ENCODE assay signal across 10 mouse cellular contexts in the genomic region with DNA sequence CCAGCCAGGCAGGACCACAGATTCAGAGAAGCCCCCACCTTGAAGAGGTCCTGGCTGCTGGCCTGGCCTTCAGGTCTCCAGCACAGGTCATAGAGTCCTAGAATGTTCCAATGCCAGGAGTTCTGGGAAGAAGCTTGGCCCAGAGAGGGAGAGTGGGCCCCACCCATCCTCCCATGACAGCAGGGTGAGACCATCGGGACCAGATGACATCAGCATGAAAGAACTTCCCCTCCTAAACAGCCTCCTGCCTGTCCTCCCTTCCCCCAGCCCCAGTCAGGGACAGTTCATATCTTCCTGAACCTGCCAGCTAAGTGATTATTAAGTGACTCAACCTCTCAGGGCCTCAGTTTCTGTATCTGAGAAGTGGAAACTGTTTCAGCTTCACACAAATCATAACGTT. TPM values are rescaled to one million over a fixed set of nuclear protein-coding genes. Genes with fewer than 3 reads are reported as not detected.
DNase-seq lines count a peak whose midpoint lies in the region; ATAC-seq and TF ChIP-seq lines count a peak whose summit lies in the region.
"Had no signal": no experiment of that assay in that cellular context is flagged by ENCODE, and none has a peak within 500 bp of the region (broad histone marks: within the 10 kb centered on the region; RNA-seq: fewer than 3 reads in every experiment).

No protein-coding gene starts in this region.

- no peak overlapping the region for H3K9ac ChIP-seq in kidney, embryonic 14.5 days (ENCODE audit: low read depth, low read length)
- no peak overlapping the region for H3K9ac ChIP-seq in intestine, postnatal 0 days (ENCODE audit: low read depth, low read length)
- no peak overlapping the region for H3K9ac ChIP-seq in forebrain, embryonic 16.5 days (replicated peaks; ENCODE audit: low read depth, low read length)
- H3K9ac ChIP-seq: hindbrain, embryonic 15.5 days had no signal

- peaks cover 29% of the 10 kb centered on the region for H3K4me1 ChIP-seq in kidney, embryonic 14.5 days (ENCODE audit: control insufficient read depth, insufficient read depth, low read length)
- peaks cover 71% of the 10 kb centered on the region for H3K4me1 ChIP-seq in brown adipose tissue, adult 24 weeks (ENCODE audit: control insufficient read depth, insufficient read depth, insufficient read length, low read length)
- peaks cover 13% of the 10 kb centered on the region for H3K4me1 ChIP-seq in intestine, postnatal 0 days (replicated peaks; ENCODE audit: control insufficient read depth, insufficient read depth, low read length)
- peaks cover 46% of the 10 kb centered on the region for H3K4me1 ChIP-seq in forebrain, embryonic 16.5 days (replicated peaks; ENCODE audit: control insufficient read depth, insufficient read depth, low read length)

- peak; percentile 46 for DNase-seq in kidney, adult 18-20 months
- no peak for DNase-seq in frontal cortex, adult 2 months (ENCODE audit: extremely low spot score in 1 of 2, low spot score in 1 of 2)
- DNase-seq in embryo, embryonic 10.5 days (ENCODE audit: low spot score), result no peak

- TF ChIP-seq CTCF in intestine, postnatal 0 days (IDR thresholded peaks at IDR 0.05; ENCODE audit: low read depth), result no peak

- H3K27ac ChIP-seq in kidney, embryonic 14.5 days (ENCODE audit: low read depth, low read length), result no peak overlapping the region
- peak overlapping the region; percentile 80 for H3K27ac ChIP-seq in brown adipose tissue, adult 24 weeks (replicated peaks; ENCODE audit: low read depth, low read length)
- peak overlapping the region; percentile 30; the same call in 1 of the 2 replicates for H3K27ac ChIP-seq in intestine, postnatal 0 days (ENCODE audit: low read depth, low read length)
- peak overlapping the region; percentile 79 for H3K27ac ChIP-seq in macrophage
- H3K27ac ChIP-seq in forebrain, embryonic 16.5 days (ENCODE audit: low read length), result no peak overlapping the region
- H3K27ac ChIP-seq: hindbrain, embryonic 15.5 days had no signal

- H3K9me3 ChIP-seq in kidney, embryonic 14.5 days (ENCODE audit: control insufficient read depth, low read length), result no peaks in the 10 kb centered on the region
- no peaks in the 10 kb centered on the region for H3K9me3 ChIP-seq in intestine, postnatal 0 days (ENCODE audit: control insufficient read depth)
- no peaks in the 10 kb centered on the region for H3K9me3 ChIP-seq in forebrain, embryonic 16.5 days (ENCODE audit: control insufficient read depth, low read length)
- H3K9me3 ChIP-seq: hindbrain, embryonic 15.5 days had no signal

- peaks cover 11% of the 10 kb centered on the region for H3K36me3 ChIP-seq in kidney, embryonic 14.5 days (ENCODE audit: control insufficient read depth, insufficient read depth, low read length)
- peaks cover 28% of the 10 kb centered on the region for H3K36me3 ChIP-seq in intestine, postnatal 0 days (ENCODE audit: control insufficient read depth, insufficient read depth)
- peaks cover 12% of the 10 kb centered on the region; the same call in 1 of the 2 replicates for H3K36me3 ChIP-seq in macrophage (ENCODE audit: inconsistent target)
- H3K36me3 ChIP-seq in forebrain, embryonic 16.5 days (ENCODE audit: control insufficient read depth, insufficient read depth), result peaks cover 2% of the 10 kb centered on the region; the same call in 1 of the 2 replicates

- 56% methylated on average over 2 of the region's 2 CpGs for WGBS in kidney, embryonic 14.5 days
- WGBS in intestine, postnatal 0 days, result 35% methylated on average over 2 of the region's 2 CpGs
- 29% methylated on average over 2 of the region's 2 CpGs for WGBS in macrophage (ENCODE audit: missing documents)
- 77% methylated on average over 2 of the region's 2 CpGs for WGBS in forebrain, embryonic 16.5 days

- H3K27me3 ChIP-seq in kidney, embryonic 14.5 days (ENCODE audit: control insufficient read depth, insufficient read depth, low read length), result no peaks in the 10 kb centered on the region
- H3K27me3 ChIP-seq in intestine, postnatal 0 days (replicated peaks; ENCODE audit: control insufficient read depth, insufficient read depth, low read length), result no peaks in the 10 kb centered on the region
- no peaks in the 10 kb centered on the region for H3K27me3 ChIP-seq in forebrain, embryonic 16.5 days (replicated peaks; ENCODE audit: control insufficient read depth, insufficient read depth, low read length)
- H3K27me3 ChIP-seq: hindbrain, embryonic 15.5 days had no signal

- H3K4me3 ChIP-seq in kidney, embryonic 14.5 days (ENCODE audit: low read length), result no peak overlapping the region
- H3K4me3 ChIP-seq in brown adipose tissue, adult 24 weeks (ENCODE audit: insufficient read depth, low read depth, low read length), result no peak overlapping the region
- H3K4me3 ChIP-seq in intestine, postnatal 0 days (ENCODE audit: low read depth, low read length), result no peak overlapping the region
- H3K4me3 ChIP-seq in macrophage (ENCODE audit: inconsistent target), result no peak overlapping the region
- no peak overlapping the region for H3K4me3 ChIP-seq in forebrain, embryonic 16.5 days (replicated peaks; ENCODE audit: low read length)
- H3K4me3 ChIP-seq: hindbrain, embryonic 15.5 days had no signal

- no peak for ATAC-seq in kidney, embryonic 14.5 days (ENCODE audit: low FRiP score, low TSS enrichment)
- ATAC-seq in intestine, postnatal 0 days, result no peak
- ATAC-seq in forebrain, embryonic 16.5 days, result no peak

- H3K4me2 ChIP-seq in kidney, embryonic 14.5 days (replicated peaks; ENCODE audit: low read depth, low read length), result no peak overlapping the region
- no peak overlapping the region for H3K4me2 ChIP-seq in intestine, postnatal 0 days (replicated peaks; ENCODE audit: low read depth)
- no peak overlapping the region for H3K4me2 ChIP-seq in forebrain, embryonic 16.5 days (ENCODE audit: low read length)
- H3K4me2 ChIP-seq: hindbrain, embryonic 15.5 days had no signal

- peaks cover 81% of the 10 kb centered on the region for H3K79me2 ChIP-seq in macrophage (ENCODE audit: inconsistent target)

RNA-seq across cellular contexts. Expression of a gene that starts 5.5 kb away (rescaled TPM):
- polyA plus RNA-seq in kidney, embryonic 14.5 days (2014; fragmentation: Nextera tagmentation; extraction: Ambion mirVana), result 23.1 and 45.2 TPM in 2 replicates
- 88.4 and 130 TPM in 2 replicates for polyA plus RNA-seq in brown adipose tissue, adult 24 weeks (2012; ENCODE audit: insufficient read depth, insufficient read length, missing spikeins)
- polyA plus RNA-seq in intestine, postnatal 0 days (2015; fragmentation: Nextera tagmentation; extraction: Ambion mirVana), result 40.1 and 43.9 TPM in 2 replicates
- total RNA-seq in macrophage (2018; cell fraction: chromatin; rRNA removed), result 10 to 100 TPM in 11 of 26 experiments, 1 to 10 TPM in 15; 3.5 to 26.1 (median 9.3) TPM
- 10 to 100 TPM; 15.5 to 43.3 (median 24.0) TPM for total RNA-seq in macrophage (2018; cell fraction: cytosol; rRNA removed)
- total RNA-seq in macrophage (2018; cell fraction: nucleus; rRNA removed), result 10 to 100 TPM in 18 of 26 experiments, 1 to 10 TPM in 8; 5.0 to 44.0 (median 21.4) TPM
- polyA plus RNA-seq in macrophage (2018), result 10.6 to 24.9 TPM (median 19.0 TPM) in 3 replicates
- 181 and 200 TPM in 2 replicates for polyA plus RNA-seq in forebrain, embryonic 16.5 days (2015; fragmentation: Nextera tagmentation; extraction: Ambion mirVana)
- 28.2 and 31.1 TPM in 2 replicates for polyA plus RNA-seq in frontal cortex, adult 2 months (2012; rRNA removed)

RNA-seq across cellular contexts. Expression of a gene that starts 14.1 kb away (rescaled TPM):
- not detected in 2 replicates for polyA plus RNA-seq in kidney, embryonic 14.5 days (2014; fragmentation: Nextera tagmentation; extraction: Ambion mirVana)
- not detected in 2 replicates for polyA plus RNA-seq in brown adipose tissue, adult 24 weeks (2012; ENCODE audit: insufficient read depth, insufficient read length, missing spikeins)
- polyA plus RNA-seq in intestine, postnatal 0 days (2015; fragmentation: Nextera tagmentation; extraction: Ambion mirVana), result 0.22 TPM in 1 of 2 replicates, not detected in the other
- not detected for total RNA-seq in macrophage (2018; cell fraction: chromatin; rRNA removed)
- under 1 TPM in 1 of 26 experiments, not detected in 25; 0.31 TPM for total RNA-seq in macrophage (2018; cell fraction: cytosol; rRNA removed)
- total RNA-seq in macrophage (2018; cell fraction: nucleus; rRNA removed), result not detected
- not detected in 3 replicates for polyA plus RNA-seq in macrophage (2018)
- not detected in 2 replicates for polyA plus RNA-seq in forebrain, embryonic 16.5 days (2015; fragmentation: Nextera tagmentation; extraction: Ambion mirVana)
- polyA plus RNA-seq in frontal cortex, adult 2 months (2012; rRNA removed), result 0.80 TPM in 1 of 2 replicates, not detected in the other
- polyA plus RNA-seq: hindbrain, embryonic 15.5 days; spleen, adult 2 months had no signal

RNA-seq across cellular contexts. Expression of a gene that starts 28.9 kb away (rescaled TPM):
- 11.0 and 13.7 TPM in 2 replicates for polyA plus RNA-seq in kidney, embryonic 14.5 days (2014; fragmentation: Nextera tagmentation; extraction: Ambion mirVana)
- 16.5 and 19.7 TPM in 2 replicates for polyA plus RNA-seq in brown adipose tissue, adult 24 weeks (2012; ENCODE audit: insufficient read depth, insufficient read length, missing spikeins)
- 9.1 and 9.8 TPM in 2 replicates for polyA plus RNA-seq in intestine, postnatal 0 days (2015; fragmentation: Nextera tagmentation; extraction: Ambion mirVana)
- 10 to 100 TPM in 7 of 26 experiments, 1 to 10 TPM in 19; 2.6 to 20.7 (median 7.3) TPM for total RNA-seq in macrophage (2018; cell fraction: chromatin; rRNA removed)
- total RNA-seq in macrophage (2018; cell fraction: cytosol; rRNA removed), result 1 to 10 TPM; 2.1 to 8.1 (median 5.3) TPM
- total RNA-seq in macrophage (2018; cell fraction: nucleus; rRNA removed), result 10 to 100 TPM in 10 of 26 experiments, 1 to 10 TPM in 16; 3.2 to 26.5 (median 7.3) TPM
- 6.0 to 8.8 TPM (median 7.0 TPM) in 3 replicates for polyA plus RNA-seq in macrophage (2018)
- polyA plus RNA-seq in forebrain, embryonic 16.5 days (2015; fragmentation: Nextera tagmentation; extraction: Ambion mirVana), result 26.8 and 27.8 TPM in 2 replicates
- polyA plus RNA-seq in frontal cortex, adult 2 months (2012; rRNA removed), result 16.8 and 18.2 TPM in 2 replicates

RNA-seq across cellular contexts. Expression of a gene that starts 29.0 kb away (rescaled TPM):
- polyA plus RNA-seq in kidney, embryonic 14.5 days (2014; fragmentation: Nextera tagmentation; extraction: Ambion mirVana), result 44.5 and 59.4 TPM in 2 replicates
- polyA plus RNA-seq in brown adipose tissue, adult 24 weeks (2012; ENCODE audit: insufficient read depth, insufficient read length, missing spikeins), result 61.6 and 62.0 TPM in 2 replicates
- 116 and 120 TPM in 2 replicates for polyA plus RNA-seq in intestine, postnatal 0 days (2015; fragmentation: Nextera tagmentation; extraction: Ambion mirVana)
- total RNA-seq in macrophage (2018; cell fraction: chromatin; rRNA removed), result 100 to 1,000 TPM; 151 to 331 (median 267) TPM
- 10 to 100 TPM; 48.6 to 74.8 (median 59.6) TPM for total RNA-seq in macrophage (2018; cell fraction: cytosol; rRNA removed)
- 100 to 1,000 TPM in 22 of 26 experiments, 10 to 100 TPM in 4; 88.6 to 220 (median 128) TPM for total RNA-seq in macrophage (2018; cell fraction: nucleus; rRNA removed)
- polyA plus RNA-seq in macrophage (2018), result 58.2 to 78.8 TPM (median 59.4 TPM) in 3 replicates
- polyA plus RNA-seq in forebrain, embryonic 16.5 days (2015; fragmentation: Nextera tagmentation; extraction: Ambion mirVana), result 48.1 and 53.4 TPM in 2 replicates
- polyA plus RNA-seq in frontal cortex, adult 2 months (2012; rRNA removed), result 45.3 and 48.4 TPM in 2 replicates

Comparison
In these comparisons a context has a peak if more than half of its experiments do, and no peak if none do; other contexts are left out.
1. H3K27ac ChIP-seq: peak in brown adipose tissue, adult 24 weeks (single experiment), intestine, postnatal 0 days (single experiment) and macrophage (single experiment); none in kidney, embryonic 14.5 days (single experiment) and forebrain, embryonic 16.5 days (single experiment).